Mouse (Mus musculus) adrenal gland, adult 2 months (tissue): ENCODE data around the gene Olfr1110. TPM values are rescaled to one million over a fixed set of nuclear protein-coding genes. Genes with fewer than 3 reads are reported as not detected.
"Not testable (repeated sequence)": the region's sequence is repeated elsewhere in the genome, so short reads cannot be mapped to it uniquely, and the experiment has no call there.

Experiments
- DNase-seq: peaks from one replicate; pipeline ENCODE4 v3.0.0; 2021
- long read RNA-seq: library from polyadenylated mRNA; stranded (forward); transcript quantifications from one replicate; pipeline ENCODE4 v2.0.0, GENCODE M21; 2021
- polyA plus RNA-seq: library from polyadenylated mRNA; depleted of rRNA; stranded (reverse); fragments of >200 nt; gene quantifications from 2 replicates; pipeline ENCODE4 v1.2.3, GENCODE M21; 2012; rRNA removed
- total RNA-seq, 2 experiments: library from RNA; stranded (reverse); gene quantifications; 2 replicates each; pipeline ENCODE4 v1.2.3; 2021

Olfr1110 gene
- not detected for total RNA-seq
- not detected in 2 replicates for polyA plus RNA-seq
- long read RNA-seq = 0 reads

DNA sequence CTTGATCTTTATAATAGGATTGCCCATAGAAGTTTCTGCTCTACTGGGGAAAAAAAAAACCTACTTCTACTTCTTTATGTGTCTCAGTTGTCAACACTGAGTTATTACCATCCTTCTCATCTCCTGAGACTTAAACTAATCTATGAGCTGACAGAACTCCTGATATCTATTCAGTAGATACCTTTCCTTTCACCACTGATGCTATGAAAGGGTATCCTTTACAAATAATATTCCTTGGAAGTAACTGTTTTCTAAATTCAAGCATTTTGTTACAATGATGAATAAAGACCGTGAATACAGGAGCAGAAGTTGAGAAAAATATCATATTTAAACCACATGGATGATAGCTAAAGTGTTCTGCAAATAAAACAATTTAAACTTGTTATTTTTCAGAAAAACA is at the start of gene Olfr1110:
TSS of gene Olfr1110 (minus strand) at position 101 of the 400 bp plus-strand sequence.
- DNase-seq = no peak

GRCm38 (mm10) chr2:87187498-87187897 is 47.4 kb upstream of the Olfr1110 start, which contains the start of gene Olfr1112:
Gene Olfr1112, plus strand, starts transcription at chr2:87187798.
- no peak for DNase-seq

DNA sequence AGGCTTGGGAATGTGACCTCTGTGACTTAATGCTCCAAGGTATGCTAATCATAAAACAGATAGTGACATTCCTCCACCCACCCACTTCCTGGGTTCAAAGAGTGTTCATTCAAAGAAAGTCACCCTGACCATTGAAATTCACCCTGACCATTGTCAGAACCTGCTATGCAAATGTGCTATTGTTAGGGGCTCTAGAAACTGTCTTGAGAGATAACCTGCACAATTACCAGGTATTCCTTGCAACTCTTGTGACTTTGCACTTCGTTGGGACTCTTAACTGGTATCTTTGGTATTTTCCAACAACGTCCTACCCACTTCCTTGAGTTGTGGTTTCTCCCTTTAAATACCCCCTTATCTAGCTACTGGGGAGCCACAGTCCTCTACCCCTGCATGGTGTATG is 27.6 kb upstream of the Olfr1110 start:
- not testable (repeated sequence) for DNase-seq

GRCm38 (mm10) chr2:87152524-87152923 is 12.4 kb upstream of the Olfr1110 start, which contains the start of gene Olfr1111:
Gene Olfr1111, minus strand, starts transcription at chr2:87152624.
- DNase-seq = no peak

GRCm38 (mm10) chr2:87114467-87114866 is 25.6 kb downstream of the Olfr1110 start, which contains the start of gene Olfr259:
Gene Olfr259, minus strand, starts transcription at chr2:87114567.
- DNase-seq = no peak

GRCm38 (mm10) chr2:87095908-87096307 is 44.2 kb downstream of the Olfr1110 start, which contains the start of gene Olfr1109:
Gene Olfr1109, minus strand, starts transcription at chr2:87096008.
- DNase-seq = no peak

Other genes starting within 250 kb of the Olfr1110 start
- gene Olfr1097, start 248.1 kb downstream of the Olfr1110 start, total RNA-seq = not detected
- not detected in 2 replicates for gene Olfr1097, start 248.1 kb downstream of the Olfr1110 start, polyA plus RNA-seq
- not detected for gene Olfr1098, start 215.8 kb downstream of the Olfr1110 start, total RNA-seq
- not detected in 2 replicates for gene Olfr1098, start 215.8 kb downstream of the Olfr1110 start, polyA plus RNA-seq
- gene Olfr1099, start 179.6 kb downstream of the Olfr1110 start, total RNA-seq = not detected
- not detected in 2 replicates for gene Olfr1099, start 179.6 kb downstream of the Olfr1110 start, polyA plus RNA-seq
- gene Olfr1100, start 160.3 kb downstream of the Olfr1110 start, total RNA-seq = not detected
- not detected in 2 replicates for gene Olfr1100, start 160.3 kb downstream of the Olfr1110 start, polyA plus RNA-seq
- gene Olfr1101, start 149.1 kb downstream of the Olfr1110 start, total RNA-seq = not detected
- not detected in 2 replicates for gene Olfr1101, start 149.1 kb downstream of the Olfr1110 start, polyA plus RNA-seq
- not detected for gene Olfr1102, start 141.9 kb downstream of the Olfr1110 start, total RNA-seq
- not detected in 2 replicates for gene Olfr1102, start 141.9 kb downstream of the Olfr1110 start, polyA plus RNA-seq
- not detected for gene Olfr1104, start 113.2 kb downstream of the Olfr1110 start, total RNA-seq
- not detected in 2 replicates for gene Olfr1104, start 113.2 kb downstream of the Olfr1110 start, polyA plus RNA-seq
- not detected for gene Olfr1105, start 103.8 kb downstream of the Olfr1110 start, total RNA-seq
- gene Olfr1105, start 103.8 kb downstream of the Olfr1110 start, polyA plus RNA-seq = not detected in 2 replicates
- not detected for gene Olfr1106, start 88.0 kb downstream of the Olfr1110 start, total RNA-seq
- gene Olfr1106, start 88.0 kb downstream of the Olfr1110 start, polyA plus RNA-seq = not detected in 2 replicates
- not detected for gene Olfr1107, start 64.5 kb downstream of the Olfr1110 start, total RNA-seq
- gene Olfr1107, start 64.5 kb downstream of the Olfr1110 start, polyA plus RNA-seq = not detected in 2 replicates
- not detected for gene Olfr1109, start 44.3 kb downstream of the Olfr1110 start, total RNA-seq
- gene Olfr1109, start 44.3 kb downstream of the Olfr1110 start, polyA plus RNA-seq = not detected in 2 replicates
- not detected for gene Olfr259, start 25.7 kb downstream of the Olfr1110 start, total RNA-seq
- not detected in 2 replicates for gene Olfr259, start 25.7 kb downstream of the Olfr1110 start, polyA plus RNA-seq
- not detected for gene Olfr1111, start 12.3 kb upstream of the Olfr1110 start, total RNA-seq
- not detected in 2 replicates for gene Olfr1111, start 12.3 kb upstream of the Olfr1110 start, polyA plus RNA-seq
- not detected for gene Olfr1112, start 47.5 kb upstream of the Olfr1110 start, total RNA-seq
- gene Olfr1112, start 47.5 kb upstream of the Olfr1110 start, polyA plus RNA-seq = not detected in 2 replicates
- gene Olfr1113, start 68.7 kb upstream of the Olfr1110 start, total RNA-seq = not detected
- gene Olfr1113, start 68.7 kb upstream of the Olfr1110 start, polyA plus RNA-seq = not detected in 2 replicates
- not detected for gene Olfr1115, start 107.7 kb upstream of the Olfr1110 start, total RNA-seq
- gene Olfr1115, start 107.7 kb upstream of the Olfr1110 start, polyA plus RNA-seq = not detected in 2 replicates
- not detected for gene Olfr1116, start 127.2 kb upstream of the Olfr1110 start, total RNA-seq
- gene Olfr1116, start 127.2 kb upstream of the Olfr1110 start, polyA plus RNA-seq = not detected in 2 replicates
- not detected for gene Olfr1118, start 167.3 kb upstream of the Olfr1110 start, total RNA-seq
- gene Olfr1118, start 167.3 kb upstream of the Olfr1110 start, polyA plus RNA-seq = not detected in 2 replicates
- not detected for gene Olfr1120, start 214.5 kb upstream of the Olfr1110 start, total RNA-seq
- not detected in 2 replicates for gene Olfr1120, start 214.5 kb upstream of the Olfr1110 start, polyA plus RNA-seq
- gene Olfr1121, start 229.6 kb upstream of the Olfr1110 start, total RNA-seq = not detected
- gene Olfr1121, start 229.6 kb upstream of the Olfr1110 start, polyA plus RNA-seq = not detected in 2 replicates
- not detected for gene Olfr1122, start 245.5 kb upstream of the Olfr1110 start, total RNA-seq
- not detected in 2 replicates for gene Olfr1122, start 245.5 kb upstream of the Olfr1110 start, polyA plus RNA-seq